Mouse (Mus musculus) small intestine, adult 2 months (tissue): ENCODE measurements at regions not wholly inside any gene's neighbourhood (a gene's known extent, or its start where the extent isn't known, plus 50 kb on each side); places are given as distances from the start of the nearest gene placed in this dataset.

Experiments
- CTCF ChIP-seq: fragments of 200-500 bp; IDR thresholded peaks from 2 replicates; pipeline ENCODE4 v1.5.1; 2012; ENCODE audit warnings: low read depth, mild to moderate bottlenecking, control low read depth, inconsistent platforms, low read length, moderate library complexity, mixed read lengths; ENCODE audit not compliant: insufficient replicate concordance, insufficient read length; ENCODE audit errors: extremely low read depth
- POLR2A ChIP-seq: fragments of 200-500 bp; IDR thresholded peaks from 2 replicates; pipeline ENCODE4 v1.6.1; 2012; ENCODE audit warnings: low read depth, mild to moderate bottlenecking, control low read depth, inconsistent platforms, low read length, moderate library complexity

- TF ChIP-seq CTCF (no peak), POLR2A (no peak)
Observed at GRCm38 (mm10) chr11:79771431-79771830, 180.4 kb downstream of the Rab11fip4 start.
